Mouse (Mus musculus) E14TG2a.4 (cell line): ENCODE results near the gene Impdh1.
"Not testable (repeated sequence)": the region's sequence is repeated elsewhere in the genome, so short reads cannot be mapped to it uniquely, and the experiment has no call there.

Experiments
- H3K27me3 ChIP-seq: 2 replicates; pipeline ENCODE4 v1.6.1; 2014; ENCODE audit warnings: low read length, control low read depth; ENCODE audit not compliant: insufficient read depth
- H3K36me3 ChIP-seq: 2 replicates; pipeline ENCODE4 v1.6.1; 2014; ENCODE audit warnings: low read length, control low read depth; ENCODE audit not compliant: insufficient read depth
- H3K4me1 ChIP-seq: replicated peaks from 2 replicates; pipeline ENCODE4 v1.6.1; 2014; ENCODE audit warnings: low read depth, low read length, control low read depth
- H3K4me3 ChIP-seq: replicated peaks from 2 replicates; pipeline ENCODE4 v1.5.1; 2014; ENCODE audit warnings: mild to moderate bottlenecking, low read length
- H3K9me3 ChIP-seq: 2 replicates; pipeline ENCODE4 v1.6.1; 2014; ENCODE audit warnings: low read length, control low read depth
- CTCF ChIP-seq: conservative IDR thresholded peaks from 2 replicates; pipeline ENCODE4 v1.5.1; 2014; ENCODE audit warnings: low read length
- NANOG ChIP-seq: IDR thresholded peaks from 2 replicates; pipeline ENCODE4 v1.6.1; 2014; ENCODE audit warnings: borderline replicate concordance, low read length, mixed read lengths
- POU5F1 ChIP-seq: IDR thresholded peaks from 2 replicates; pipeline ENCODE4 v1.6.1; 2014; ENCODE audit warnings: low read length, borderline replicate concordance

The Impdh1 gene

DNA sequence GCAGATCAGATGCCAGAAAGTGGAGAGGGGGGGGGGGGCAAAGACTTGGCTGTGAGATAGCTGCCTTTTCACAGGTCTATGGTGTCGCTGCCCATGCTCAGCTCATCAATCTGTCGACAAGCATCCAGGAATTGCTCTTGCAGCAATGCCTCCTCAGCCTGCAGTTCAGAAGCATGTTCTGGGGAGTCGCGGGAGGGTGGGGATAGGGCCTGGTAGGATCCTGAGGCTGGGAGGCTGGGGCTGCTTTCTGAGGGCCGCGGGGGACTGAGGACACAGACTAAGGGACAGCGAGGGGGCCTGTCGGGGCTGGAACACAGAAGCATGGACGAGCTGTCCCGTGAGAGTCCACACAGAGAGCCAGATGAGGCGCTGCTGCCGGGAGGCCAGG lies 46.5 kb downstream of the Impdh1 start:
- Histone ChIP-seq H3K27me3 (peaks cover 71% of the 10 kb centered on the region), H3K36me3 (no peaks in the 10 kb centered on the region), H3K9me3 (no peaks in the 10 kb centered on the region), H3K4me1 (peaks cover 15% of the 10 kb centered on the region), H3K4me3 (peak overlapping the region; percentile 89)
- TF ChIP-seq NANOG: no peak
- TF ChIP-seq CTCF: no peak
- no peak for TF ChIP-seq POU5F1

DNA sequence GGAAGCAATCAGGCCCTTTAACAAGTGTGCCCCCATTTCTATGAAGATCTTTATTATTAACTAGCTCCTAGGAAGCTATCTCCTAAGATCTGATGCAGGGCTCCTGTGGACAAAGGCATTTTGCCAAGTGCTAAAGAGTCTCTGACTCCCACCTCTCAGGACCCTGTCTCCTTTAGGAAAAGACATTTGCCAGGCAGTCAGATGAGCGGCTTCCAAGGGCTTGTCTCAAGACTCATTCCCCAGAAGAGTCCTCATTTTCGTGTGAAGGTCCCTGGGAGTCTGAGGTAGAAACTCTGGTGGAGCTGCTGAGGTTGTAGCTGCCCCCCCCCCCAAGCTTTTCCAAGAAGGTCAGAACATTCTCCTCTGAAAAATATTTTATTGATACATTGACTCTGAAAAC lies 47.3 kb downstream of the Impdh1 start:
- H3K4me1 ChIP-seq: peaks cover 18% of the 10 kb centered on the region
- H3K9me3 ChIP-seq: no peaks in the 10 kb centered on the region
- H3K36me3 ChIP-seq: no peaks in the 10 kb centered on the region
- no peak overlapping the region for H3K4me3 ChIP-seq
- TF ChIP-seq POU5F1 (no peak), CTCF (no peak), NANOG (no peak)
- peaks cover 63% of the 10 kb centered on the region for H3K27me3 ChIP-seq

DNA sequence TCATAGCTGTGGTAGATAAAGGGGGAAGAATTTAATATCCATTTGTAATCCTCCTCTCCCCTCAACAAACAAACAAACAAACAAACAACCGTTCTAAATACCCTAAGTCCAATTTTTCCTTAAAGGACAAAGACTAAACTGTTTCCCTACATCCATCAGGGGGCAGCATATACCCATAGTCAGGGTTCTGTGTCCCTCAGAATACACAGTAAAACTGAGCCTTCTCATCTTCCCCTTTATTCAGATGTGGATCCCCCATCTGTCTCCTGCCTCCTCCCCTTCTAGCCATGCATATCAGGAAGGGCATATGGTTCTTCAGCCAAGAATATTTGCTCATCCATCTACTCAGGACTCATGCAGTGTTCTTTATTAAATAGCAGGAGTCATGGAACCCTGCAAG lies 50.0 kb downstream of the Impdh1 start:
- Histone ChIP-seq H3K27me3 (peaks cover 36% of the 10 kb centered on the region), H3K4me1 (peaks cover 31% of the 10 kb centered on the region), H3K4me3 (no peak overlapping the region), H3K36me3 (no peaks in the 10 kb centered on the region; the same call in 1 of the 2 replicates), H3K9me3 (no peaks in the 10 kb centered on the region)
- 0 out of 2 replicates have a peak, but pooled peaks have one; percentile 29 for TF ChIP-seq CTCF
- TF ChIP-seq POU5F1: no peak

DNA sequence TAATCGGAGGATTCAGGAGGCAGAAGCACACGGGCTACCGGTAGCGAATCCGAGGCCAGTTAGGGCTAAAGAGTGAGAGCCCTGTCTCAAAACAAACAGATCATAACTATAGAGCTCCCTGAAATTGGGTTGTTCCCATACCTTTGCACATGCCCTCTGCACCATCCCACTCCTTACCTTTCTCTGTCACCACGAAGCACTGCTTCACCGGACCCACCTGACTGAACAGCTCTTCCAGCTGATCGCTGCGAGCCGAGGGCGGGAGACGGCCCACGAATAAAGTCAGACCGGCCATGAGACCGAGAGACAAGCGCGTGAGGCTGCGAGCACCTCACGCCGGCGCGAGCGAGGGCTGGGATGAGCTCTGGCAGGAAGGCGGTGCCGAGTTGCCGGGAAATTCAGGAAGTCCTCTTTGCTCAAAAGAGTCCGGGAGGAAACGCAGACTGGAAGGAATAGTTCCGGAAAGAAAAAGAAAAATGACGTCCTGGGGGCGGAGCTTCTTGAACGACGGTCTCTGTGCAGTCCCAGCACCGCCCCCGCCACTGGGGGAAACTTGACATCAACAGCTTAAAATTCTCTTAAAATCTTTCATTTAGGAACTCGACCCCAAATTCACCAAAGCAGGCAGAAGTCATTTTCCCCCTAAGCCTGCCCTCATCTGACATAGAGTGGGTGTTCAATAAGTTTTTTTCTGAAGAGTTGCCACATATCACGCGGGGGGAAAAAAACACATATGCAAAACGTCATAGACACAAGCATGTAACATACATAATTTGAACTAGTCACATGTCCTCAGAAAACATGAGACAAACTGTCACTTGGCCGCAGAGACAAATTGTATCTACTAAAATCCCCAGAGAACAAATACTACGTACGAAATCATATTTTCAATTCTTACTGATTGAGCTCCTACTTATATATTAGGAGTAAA lies 51.6 kb downstream of the Impdh1 start, which contains the start of gene Rbm28:
TSS of gene Rbm28 (minus strand) at position 693 of the 931 bp plus-strand sequence.
- Histone ChIP-seq H3K4me1 (peaks cover 25% of the 10 kb centered on the region), H3K9me3 (no peaks in the 10 kb centered on the region), H3K27me3 (peaks cover 21% of the 10 kb centered on the region), H3K4me3 (peak within 1 kb of the TSS; percentile 97), H3K36me3 (peaks cover 12% of the 10 kb centered on the region)
- TF ChIP-seq POU5F1: no peak
- TF ChIP-seq NANOG: no peak
- TF ChIP-seq CTCF: no peak

DNA sequence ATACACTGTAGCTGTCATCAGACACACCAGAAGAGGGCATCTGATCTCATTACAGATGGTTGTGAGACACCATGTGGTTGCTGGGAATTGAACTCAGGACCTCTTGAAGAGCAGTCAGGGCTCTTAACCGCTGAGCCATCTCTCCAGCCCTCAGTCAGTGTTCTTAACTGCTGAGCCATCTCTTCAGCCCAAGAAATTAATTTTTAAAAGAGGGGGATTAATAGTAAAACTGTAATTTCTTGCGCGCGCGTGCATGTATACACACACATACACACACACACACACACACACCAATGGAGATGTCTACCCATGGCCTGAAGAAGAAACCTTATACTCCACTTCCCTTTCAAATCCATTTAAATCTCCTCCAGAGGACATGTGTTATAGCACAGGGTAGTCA lies 54.9 kb downstream of the Impdh1 start:
- not testable (repeated sequence) for H3K9me3 ChIP-seq, H3K4me3 ChIP-seq, H3K27me3 ChIP-seq
- peaks cover 45% of the 10 kb centered on the region for H3K36me3 ChIP-seq
- H3K4me1 ChIP-seq: peaks cover 22% of the 10 kb centered on the region

DNA sequence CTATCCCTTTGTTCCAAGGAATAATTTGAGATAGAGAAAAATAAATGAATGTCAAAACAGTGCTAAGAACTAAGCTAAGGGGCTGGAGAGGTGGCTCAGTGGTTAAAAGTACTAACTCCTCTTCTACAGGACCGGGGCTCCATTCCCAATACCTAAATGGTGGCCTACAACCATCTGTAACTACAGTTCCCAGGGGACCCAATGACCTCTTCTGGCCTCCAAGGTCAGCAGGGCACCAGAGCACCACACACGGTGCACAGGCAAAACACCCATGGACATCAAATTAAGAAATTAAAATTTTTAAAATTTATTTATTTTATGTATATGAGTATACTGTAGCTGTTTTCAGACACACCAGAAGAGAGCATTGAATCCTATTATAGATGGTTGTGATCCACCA lies 55.4 kb downstream of the Impdh1 start:
- Histone ChIP-seq H3K9me3 (no peaks in the 10 kb centered on the region), H3K36me3 (peaks cover 50% of the 10 kb centered on the region), H3K4me3 (no peak overlapping the region), H3K4me1 (peaks cover 22% of the 10 kb centered on the region), H3K27me3 (no peaks in the 10 kb centered on the region)
- TF ChIP-seq CTCF (no peak), POU5F1 (no peak), NANOG (no peak)

DNA sequence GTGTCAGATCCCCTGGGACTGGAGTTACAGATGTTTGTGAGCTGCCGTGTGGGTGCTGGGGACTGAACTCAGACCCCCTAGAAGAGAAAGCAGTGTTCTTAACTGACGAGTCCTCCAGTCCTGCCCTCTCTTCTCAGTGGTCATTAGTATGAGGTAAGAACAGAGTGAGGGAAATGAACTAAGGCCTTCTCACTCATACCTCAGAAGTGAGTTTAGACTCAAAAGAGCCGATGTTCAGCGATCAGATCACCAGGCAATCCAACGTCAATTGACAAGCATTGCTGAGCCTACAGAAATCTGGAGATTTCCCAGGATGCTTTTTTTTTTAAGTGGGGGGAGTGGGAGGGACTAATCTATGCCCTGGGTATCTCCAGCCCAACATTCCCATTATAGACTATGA lies 59.8 kb downstream of the Impdh1 start:
- Histone ChIP-seq H3K9me3 (no peaks in the 10 kb centered on the region), H3K27me3 (no peaks in the 10 kb centered on the region), H3K4me3 (no peak overlapping the region), H3K36me3 (peaks cover 93% of the 10 kb centered on the region), H3K4me1 (no peaks in the 10 kb centered on the region)
- TF ChIP-seq CTCF (no peak), NANOG (no peak), POU5F1 (no peak)
